Mouse (Mus musculus): Measurements from ENCODE around the gene Anapc16. TPM values are rescaled to one million over a fixed set of nuclear protein-coding genes. Genes with fewer than 3 reads are reported as not detected.

Anapc16 gene
- polyA plus RNA-seq, 1 experiment, result 136 TPM

- DNase-seq, result no peak
- Histone ChIP-seq H3K4me1 (replicated peaks; ENCODE audit: control insufficient read depth, insufficient read depth, low read length) (peaks cover 27% of the 10 kb centered on the region), H3K27ac (ENCODE audit: control insufficient read depth, insufficient read depth, low read length) (no peak overlapping the region), H3K36me3 (ENCODE audit: control insufficient read depth, insufficient read depth, low read length) (no peaks in the 10 kb centered on the region), H3K27me3 (ENCODE audit: control insufficient read depth, insufficient read depth, low read length) (no peaks in the 10 kb centered on the region), H3K4me3 (ENCODE audit: control insufficient read depth, insufficient read depth, low read length) (no peak overlapping the region)
- TF ChIP-seq CTCF (IDR thresholded peaks at IDR 0.05; ENCODE audit: borderline replicate concordance, control insufficient read depth, extremely low read depth, insufficient read depth, low read length, poor library complexity) (no peak), POLR2A (IDR thresholded peaks at IDR 0.05; ENCODE audit: control insufficient read depth, extremely low read depth, insufficient read depth, low read length, poor library complexity) (0 out of 2 replicates have a peak, but pooled peaks have one; percentile 12)
- 70% methylated on average over 13 of the region's 13 CpGs for WGBS
These were observed 59.4 kb downstream of the Anapc16 start for GRCm38 (mm10) chr10:59943421-59943989.

GRCm38 (mm10) chr10:59942847-59943420, 60.0 kb downstream of the Anapc16 start:
- no peaks in the 10 kb centered on the region for H3K36me3 ChIP-seq (ENCODE audit: control insufficient read depth, insufficient read depth, low read length)
- TF ChIP-seq POLR2A (IDR thresholded peaks at IDR 0.05; ENCODE audit: control insufficient read depth, extremely low read depth, insufficient read depth, low read length, poor library complexity) (no peak), CTCF (IDR thresholded peaks at IDR 0.05; ENCODE audit: borderline replicate concordance, control insufficient read depth, extremely low read depth, insufficient read depth, low read length, poor library complexity) (no peak)
- whole genome bisulfite sequencing, result 36% methylated on average over 16 of the region's 16 CpGs
- peaks cover 25% of the 10 kb centered on the region for H3K4me1 ChIP-seq (replicated peaks; ENCODE audit: control insufficient read depth, insufficient read depth, low read length)
- DNase-seq, result no peak
- H3K4me3 ChIP-seq (ENCODE audit: control insufficient read depth, insufficient read depth, low read length), result no peak overlapping the region; the same call in 1 of the 2 replicates
- H3K27ac ChIP-seq (ENCODE audit: control insufficient read depth, insufficient read depth, low read length), result peak overlapping the region; percentile 1; the same call in 1 of the 2 replicates
- no peaks in the 10 kb centered on the region for H3K27me3 ChIP-seq (ENCODE audit: control insufficient read depth, insufficient read depth, low read length)

GRCm38 (mm10) chr10:59942281-59942846, 60.6 kb downstream of the Anapc16 start:
- H3K36me3 ChIP-seq (ENCODE audit: control insufficient read depth, insufficient read depth, low read length), result no peaks in the 10 kb centered on the region
- WGBS, result 62% methylated on average over 21 of the region's 21 CpGs
- no peak overlapping the region; the same call in 1 of the 2 replicates for H3K4me3 ChIP-seq (ENCODE audit: control insufficient read depth, insufficient read depth, low read length)
- no peak for TF ChIP-seq CTCF (IDR thresholded peaks at IDR 0.05; ENCODE audit: borderline replicate concordance, control insufficient read depth, extremely low read depth, insufficient read depth, low read length, poor library complexity)
- TF ChIP-seq POLR2A (IDR thresholded peaks at IDR 0.05; ENCODE audit: control insufficient read depth, extremely low read depth, insufficient read depth, low read length, poor library complexity), result no peak
- H3K4me1 ChIP-seq (replicated peaks; ENCODE audit: control insufficient read depth, insufficient read depth, low read length), result peaks cover 22% of the 10 kb centered on the region
- H3K27ac ChIP-seq (ENCODE audit: control insufficient read depth, insufficient read depth, low read length), result peak overlapping the region; percentile 1; the same call in 1 of the 2 replicates
- H3K27me3 ChIP-seq (ENCODE audit: control insufficient read depth, insufficient read depth, low read length), result no peaks in the 10 kb centered on the region
- no peak for DNase-seq

GRCm38 (mm10) chr10:59939081-59939480, 63.9 kb downstream of the Anapc16 start:
- no peak for TF ChIP-seq POLR2A (IDR thresholded peaks at IDR 0.05; ENCODE audit: control insufficient read depth, extremely low read depth, insufficient read depth, low read length, poor library complexity)
- no peak for TF ChIP-seq CTCF (IDR thresholded peaks at IDR 0.05; ENCODE audit: borderline replicate concordance, control insufficient read depth, extremely low read depth, insufficient read depth, low read length, poor library complexity)
- H3K27ac ChIP-seq (ENCODE audit: control insufficient read depth, insufficient read depth, low read length), result no peak overlapping the region
- 62% methylated on average over 1 of the region's 1 CpGs for WGBS
- peaks cover 33% of the 10 kb centered on the region for H3K4me1 ChIP-seq (replicated peaks; ENCODE audit: control insufficient read depth, insufficient read depth, low read length)
- H3K36me3 ChIP-seq (ENCODE audit: control insufficient read depth, insufficient read depth, low read length), result no peaks in the 10 kb centered on the region
- H3K27me3 ChIP-seq (ENCODE audit: control insufficient read depth, insufficient read depth, low read length), result no peaks in the 10 kb centered on the region
- H3K4me3 ChIP-seq (ENCODE audit: control insufficient read depth, insufficient read depth, low read length), result no peak overlapping the region
- no peak for DNase-seq

GRCm38 (mm10) chr10:59938662-59939061, 64.3 kb downstream of the Anapc16 start:
- Histone ChIP-seq H3K27me3 (ENCODE audit: control insufficient read depth, insufficient read depth, low read length) (no peaks in the 10 kb centered on the region), H3K4me1 (replicated peaks; ENCODE audit: control insufficient read depth, insufficient read depth, low read length) (peaks cover 37% of the 10 kb centered on the region), H3K27ac (ENCODE audit: control insufficient read depth, insufficient read depth, low read length) (no peak overlapping the region), H3K4me3 (ENCODE audit: control insufficient read depth, insufficient read depth, low read length) (no peak overlapping the region), H3K36me3 (ENCODE audit: control insufficient read depth, insufficient read depth, low read length) (no peaks in the 10 kb centered on the region)
- DNase-seq, result no peak
- 88% methylated on average over 5 of the region's 5 CpGs for WGBS
- no peak for TF ChIP-seq CTCF (IDR thresholded peaks at IDR 0.05; ENCODE audit: borderline replicate concordance, control insufficient read depth, extremely low read depth, insufficient read depth, low read length, poor library complexity)
- TF ChIP-seq POLR2A (IDR thresholded peaks at IDR 0.05; ENCODE audit: control insufficient read depth, extremely low read depth, insufficient read depth, low read length, poor library complexity), result no peak

Other genes starting within 250 kb of the Anapc16 start
- gene Dnajb12, start 123.6 kb downstream of the Anapc16 start, polyA plus RNA-seq (2012; rRNA removed), result 44.6 and 50.4 TPM in 2 replicates
- gene Ddit4, start 51.3 kb downstream of the Anapc16 start, polyA plus RNA-seq (2012; rRNA removed), result 157 and 190 TPM in 2 replicates
- gene Ascc1, start 330 bp downstream of the Anapc16 start, polyA plus RNA-seq (2012; rRNA removed), result 24.2 and 26.2 TPM in 2 replicates
- gene Spock2, start 103.1 kb upstream of the Anapc16 start, polyA plus RNA-seq (2012; rRNA removed), result 17.7 and 19.8 TPM in 2 replicates
- gene Chst3, start 216.1 kb upstream of the Anapc16 start, polyA plus RNA-seq (2012; rRNA removed), result 2.1 and 4.5 TPM in 2 replicates

Data from thymus, adult 2 months (tissue).